Mouse (Mus musculus) C2C12 (cell line): ENCODE data around the gene Ncoa4.

Experiments used
- CEBPB ChIP-seq: IDR thresholded peaks from one replicate; pipeline ENCODE4 v1.6.1; 2011; ENCODE audit warnings: low read depth, mild to moderate bottlenecking, control low read depth, moderate library complexity
- CTCF ChIP-seq: IDR thresholded peaks from one replicate; pipeline ENCODE4 v1.5.1; 2011; ENCODE audit not compliant: control insufficient read depth, insufficient read depth, insufficient read length
- FOSL1 ChIP-seq: IDR thresholded peaks from one replicate; pipeline ENCODE4 v1.8.0; 2011; ENCODE audit warnings: mild to moderate bottlenecking, low read length; ENCODE audit not compliant: poor library complexity, insufficient read depth, severe bottlenecking
- MYOD1 ChIP-seq: IDR thresholded peaks from one replicate; pipeline ENCODE4 v1.6.1; 2011; ENCODE audit warnings: low read depth; ENCODE audit not compliant: control insufficient read depth, insufficient read length

DNA sequence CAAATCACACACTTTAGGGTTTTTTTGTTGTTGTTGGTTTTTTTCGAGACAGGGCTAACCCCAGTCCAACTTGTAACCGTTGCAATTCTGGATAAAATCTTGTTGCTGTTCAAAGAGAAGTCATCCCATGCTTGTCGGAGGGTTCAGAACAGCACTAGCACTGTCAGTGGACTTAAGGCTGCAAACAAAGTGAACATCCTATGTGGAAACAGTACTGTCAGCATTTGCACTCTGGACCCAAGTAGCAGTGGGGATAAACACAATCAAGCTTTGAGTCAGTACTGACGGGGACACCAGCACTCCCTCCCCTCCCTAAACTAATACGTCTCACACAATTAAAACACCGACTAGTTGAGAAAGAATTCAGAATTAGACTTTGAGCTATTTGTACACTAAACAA is 21.2 kb downstream of the Ncoa4 start:
- TF ChIP-seq CTCF (no peak), MYOD1 (no peak), FOSL1 (no peak), CEBPB (no peak)
